8 mouse cellular contexts compared by ENCODE assay signal in the genomic region with DNA sequence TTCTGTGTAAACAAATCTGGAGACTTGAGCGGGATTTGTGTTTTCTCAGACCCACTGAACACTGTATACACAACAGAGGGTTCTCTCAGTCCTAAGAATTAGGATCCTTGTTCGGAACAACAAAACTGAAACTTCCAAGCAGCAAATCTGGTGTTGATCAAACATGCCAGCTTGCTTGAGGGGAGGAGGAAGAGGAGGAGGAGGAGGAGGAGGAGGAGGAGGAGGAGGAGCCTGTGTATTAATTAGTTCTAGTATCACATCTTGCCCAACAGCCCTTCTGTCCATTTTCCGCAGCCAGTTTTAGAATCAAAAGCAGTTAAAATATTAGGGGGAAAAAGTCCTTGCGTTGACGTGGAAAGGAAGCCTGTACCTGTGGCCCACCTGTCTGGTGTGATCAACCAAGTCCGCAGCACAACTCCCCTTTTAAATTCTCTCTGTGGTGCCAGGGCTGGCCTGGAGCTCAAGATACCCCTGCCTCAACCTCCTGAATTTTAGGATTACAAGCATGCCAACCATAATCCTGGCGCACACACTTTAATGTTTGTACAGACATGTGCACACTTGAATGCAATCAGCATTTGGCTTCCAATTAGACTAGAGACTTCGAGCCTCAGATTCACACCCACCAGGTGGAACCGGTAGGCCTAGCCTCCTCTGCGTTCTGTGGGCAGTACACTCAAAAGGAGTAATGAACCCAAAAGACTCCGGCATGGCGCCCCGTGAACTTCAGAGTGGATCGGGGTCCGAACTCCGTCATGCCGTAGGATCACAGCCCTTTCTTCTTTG. TPM values are rescaled to one million over a fixed set of nuclear protein-coding genes. Genes with fewer than 3 reads are reported as not detected.
DNase-seq lines count a peak whose midpoint lies in the region; ATAC-seq and TF ChIP-seq lines count a peak whose summit lies in the region.

No protein-coding gene starts in this region.

- WGBS in kidney, postnatal 0 days = 16% methylated on average over 17 of the region's 17 CpGs
- WGBS in embryonic facial prominence, embryonic 15.5 days = 9% methylated on average over 17 of the region's 17 CpGs
- WGBS in intestine, postnatal 0 days = 26% methylated on average over 17 of the region's 17 CpGs
- WGBS in neural tube, embryonic 13.5 days = 7% methylated on average over 17 of the region's 17 CpGs

- peak overlapping the region; percentile 40 for H3K4me3 ChIP-seq in kidney, postnatal 0 days (replicated peaks; ENCODE audit: low read depth, low read length)
- H3K4me3 ChIP-seq in embryonic facial prominence, embryonic 15.5 days (replicated peaks) = peak overlapping the region; percentile 46
- peak overlapping the region; percentile 43 for H3K4me3 ChIP-seq in intestine, postnatal 0 days (ENCODE audit: low read depth, low read length)
- peak overlapping the region; percentile 48 for H3K4me3 ChIP-seq in neural tube, embryonic 13.5 days

- H3K4me2 ChIP-seq in kidney, postnatal 0 days (ENCODE audit: low read length) = peak overlapping the region; percentile 79
- peak overlapping the region; percentile 84 for H3K4me2 ChIP-seq in embryonic facial prominence, embryonic 15.5 days (replicated peaks)
- peak overlapping the region; percentile 80 for H3K4me2 ChIP-seq in intestine, postnatal 0 days (replicated peaks; ENCODE audit: low read depth)
- peak overlapping the region; percentile 87 for H3K4me2 ChIP-seq in neural tube, embryonic 13.5 days

- no peaks in the 10 kb centered on the region for H3K9me3 ChIP-seq in kidney, postnatal 0 days (replicated peaks; ENCODE audit: low read length)
- no peaks in the 10 kb centered on the region for H3K9me3 ChIP-seq in embryonic facial prominence, embryonic 15.5 days (replicated peaks)
- H3K9me3 ChIP-seq in intestine, postnatal 0 days (ENCODE audit: control insufficient read depth) = no peaks in the 10 kb centered on the region
- no peaks in the 10 kb centered on the region for H3K9me3 ChIP-seq in neural tube, embryonic 13.5 days

- DNase-seq in kidney, postnatal 0 days (ENCODE audit: low spot score) = peak; percentile 21
- no peak for DNase-seq in kidney, adult 9 months
- DNase-seq in ovary, postnatal 10 days (ENCODE audit: low spot score) = no peak
- no peak for DNase-seq in thymus, postnatal 10 days (ENCODE audit: low spot score in 2 of 2)
- no peak for DNase-seq in Muller cell, postnatal 12 days (ENCODE audit: inconsistent ontology term)

- peaks cover 16% of the 10 kb centered on the region for H3K4me1 ChIP-seq in kidney, postnatal 0 days (replicated peaks; ENCODE audit: insufficient read depth, low read length)
- peaks cover 45% of the 10 kb centered on the region for H3K4me1 ChIP-seq in embryonic facial prominence, embryonic 15.5 days
- peaks cover 5% of the 10 kb centered on the region; the same call in 1 of the 2 replicates for H3K4me1 ChIP-seq in intestine, postnatal 0 days (replicated peaks; ENCODE audit: control insufficient read depth, insufficient read depth, low read length)
- H3K4me1 ChIP-seq in neural tube, embryonic 13.5 days (replicated peaks) = peaks cover 64% of the 10 kb centered on the region

- no peak for ATAC-seq in kidney, postnatal 0 days (replicated peaks; ENCODE audit: low FRiP score, low read depth)
- no peak for ATAC-seq in embryonic facial prominence, embryonic 15.5 days (ENCODE audit: insufficient number of reproducible peaks, low FRiP score, low TSS enrichment, low read depth)
- ATAC-seq in intestine, postnatal 0 days = no peak
- no peak for ATAC-seq in neural tube, embryonic 13.5 days (ENCODE audit: low read depth)

- no peaks in the 10 kb centered on the region for H3K36me3 ChIP-seq in kidney, postnatal 0 days (ENCODE audit: insufficient read depth, low read length)
- H3K36me3 ChIP-seq in embryonic facial prominence, embryonic 15.5 days = no peaks in the 10 kb centered on the region
- no peaks in the 10 kb centered on the region for H3K36me3 ChIP-seq in intestine, postnatal 0 days (ENCODE audit: control insufficient read depth, insufficient read depth)
- H3K36me3 ChIP-seq in neural tube, embryonic 13.5 days = no peaks in the 10 kb centered on the region

- no peak for TF ChIP-seq CTCF in kidney, postnatal 0 days (IDR thresholded peaks at IDR 0.05; ENCODE audit: low read depth)
- no peak for TF ChIP-seq CTCF in intestine, postnatal 0 days (IDR thresholded peaks at IDR 0.05; ENCODE audit: low read depth)

- no peak overlapping the region for H3K27ac ChIP-seq in kidney, postnatal 0 days
- H3K27ac ChIP-seq in embryonic facial prominence, embryonic 15.5 days (replicated peaks) = no peak overlapping the region
- H3K27ac ChIP-seq in intestine, postnatal 0 days (ENCODE audit: low read depth, low read length) = no peak overlapping the region
- no peak overlapping the region for H3K27ac ChIP-seq in neural tube, embryonic 13.5 days (replicated peaks)

- peak overlapping the region; percentile 46; the same call in 1 of the 2 replicates for H3K9ac ChIP-seq in kidney, postnatal 0 days (ENCODE audit: low read depth, low read length)
- no peak overlapping the region for H3K9ac ChIP-seq in embryonic facial prominence, embryonic 15.5 days
- H3K9ac ChIP-seq in intestine, postnatal 0 days (ENCODE audit: low read depth, low read length) = peak overlapping the region; percentile 48; the same call in 1 of the 2 replicates
- H3K9ac ChIP-seq in neural tube, embryonic 13.5 days = peak overlapping the region; percentile 73

- 0 out of 2 replicates have a peak, but pooled peaks cover 4% of the 10 kb centered on the region for H3K27me3 ChIP-seq in kidney, postnatal 0 days (ENCODE audit: insufficient read depth, low read length)
- peaks cover 73% of the 10 kb centered on the region for H3K27me3 ChIP-seq in embryonic facial prominence, embryonic 15.5 days
- H3K27me3 ChIP-seq in intestine, postnatal 0 days (replicated peaks; ENCODE audit: control insufficient read depth, insufficient read depth, low read length) = no peaks in the 10 kb centered on the region
- H3K27me3 ChIP-seq in neural tube, embryonic 13.5 days = peaks cover 18% of the 10 kb centered on the region; the same call in 1 of the 2 replicates

RNA-seq across cellular contexts. Expression of gene Dll1, which starts 3.3 kb away (rescaled TPM):
- polyA plus RNA-seq in kidney, postnatal 0 days (2015; fragmentation: Nextera tagmentation; extraction: Ambion mirVana) = 21.4 and 22.3 TPM in 2 replicates
- polyA plus RNA-seq in embryonic facial prominence, embryonic 15.5 days (2015; fragmentation: Nextera tagmentation; extraction: Ambion mirVana) = 10.3 and 11.4 TPM in 2 replicates
- polyA plus RNA-seq in intestine, postnatal 0 days (2015; fragmentation: Nextera tagmentation; extraction: Ambion mirVana) = 18.5 and 20.0 TPM in 2 replicates
- 24.2 and 28.7 TPM in 2 replicates for polyA plus RNA-seq in neural tube, embryonic 13.5 days (2015; fragmentation: Nextera tagmentation; extraction: Ambion mirVana)

RNA-seq across cellular contexts. Expression of gene Fam120b, which starts 16.1 kb away (rescaled TPM):
- polyA plus RNA-seq in kidney, postnatal 0 days (2015; fragmentation: Nextera tagmentation; extraction: Ambion mirVana) = 18.4 and 19.9 TPM in 2 replicates
- 29.1 and 30.9 TPM in 2 replicates for polyA plus RNA-seq in embryonic facial prominence, embryonic 15.5 days (2015; fragmentation: Nextera tagmentation; extraction: Ambion mirVana)
- 11.5 and 13.6 TPM in 2 replicates for polyA plus RNA-seq in intestine, postnatal 0 days (2015; fragmentation: Nextera tagmentation; extraction: Ambion mirVana)
- polyA plus RNA-seq in neural tube, embryonic 13.5 days (2015; fragmentation: Nextera tagmentation; extraction: Ambion mirVana) = 42.4 and 45.0 TPM in 2 replicates
